Mouse (Mus musculus) neural tube, embryonic 15.5 days (tissue): ENCODE data around the gene Ilf3. TPM values are rescaled to one million over a fixed set of nuclear protein-coding genes. Genes with fewer than 3 reads are reported as not detected.

ENCODE experiments used
- ATAC-seq: fragments of 200-750 bp; cut with Nextera tagmentation; 2 replicates; pipeline ENCODE4 v1.8.0; 2017; ENCODE audit warnings: mild to moderate bottlenecking, moderate TSS enrichment, moderate library complexity; ENCODE audit not compliant: low FRiP score
- H3K27ac ChIP-seq: fragments of 300-500 bp; sonication (generic); replicated peaks from 2 replicates; pipeline ENCODE4 v1.5.1; 2015; ENCODE audit warnings: mild to moderate bottlenecking, inconsistent platforms
- H3K27me3 ChIP-seq: fragments of 300-500 bp; sonication (generic); replicated peaks from 2 replicates; pipeline ENCODE4 v1.6.1; 2015; ENCODE audit warnings: inconsistent platforms
- H3K36me3 ChIP-seq: fragments of 300-500 bp; sonication (generic); 2 replicates; pipeline ENCODE4 v1.6.1; 2015; ENCODE audit warnings: inconsistent platforms
- H3K4me1 ChIP-seq: fragments of 300-500 bp; sonication (generic); 2 replicates; pipeline ENCODE4 v1.6.1; 2015; ENCODE audit warnings: inconsistent platforms
- H3K4me2 ChIP-seq: fragments of 300-500 bp; sonication (generic); 2 replicates; pipeline ENCODE4 v1.6.1; 2015; ENCODE audit warnings: inconsistent platforms, mild to moderate bottlenecking, moderate library complexity
- H3K4me3 ChIP-seq: fragments of 300-500 bp; sonication (generic); replicated peaks from 2 replicates; pipeline ENCODE4 v1.5.1; 2015; ENCODE audit warnings: mild to moderate bottlenecking, inconsistent platforms
- H3K9ac ChIP-seq: fragments of 300-500 bp; sonication (generic); replicated peaks from 2 replicates; pipeline ENCODE4 v1.6.1; 2015; ENCODE audit warnings: mild to moderate bottlenecking, inconsistent platforms
- H3K9me3 ChIP-seq: fragments of 300-500 bp; sonication (generic); replicated peaks from 2 replicates; pipeline ENCODE4 v1.6.1; 2016; ENCODE audit warnings: inconsistent platforms
- WGBS: fragments of 180-500 bp; shearing (Covaris S2); methylation state at CpG from one replicate; pipeline ENCODE4 v1.1.7; 2015; ENCODE audit warnings: mixed read lengths; 5-methylcytosine and 5-hydroxymethylcytosine counted together
- polyA plus RNA-seq: library from polyadenylated mRNA; unstranded; fragments of >200 nt; fragmentation: Nextera tagmentation; extraction: Ambion mirVana; gene quantifications from 2 replicates; pipeline ENCODE4 v1.2.1, GENCODE M21; 2015

Ilf3 gene
- polyA plus RNA-seq, 1 experiment from 2014 or later = 189 TPM

- Histone ChIP-seq H3K36me3 (0 out of 2 replicates have a peak, but pooled peaks cover 3% of the 10 kb centered on the region), H3K9me3 (no peaks in the 10 kb centered on the region), H3K4me2 (no peak overlapping the region), H3K4me3 (no peak overlapping the region), H3K9ac (no peak overlapping the region), H3K27ac (no peak overlapping the region), H3K27me3 (no peaks in the 10 kb centered on the region), H3K4me1 (peaks cover 10% of the 10 kb centered on the region; the same call in 1 of the 2 replicates)
- no peak for ATAC-seq
- 93% methylated on average over 2 of the region's 2 CpGs for WGBS
Observed at GRCm38 (mm10) chr9:21447778-21448177, 80.1 kb downstream of the Ilf3 start.

DNA sequence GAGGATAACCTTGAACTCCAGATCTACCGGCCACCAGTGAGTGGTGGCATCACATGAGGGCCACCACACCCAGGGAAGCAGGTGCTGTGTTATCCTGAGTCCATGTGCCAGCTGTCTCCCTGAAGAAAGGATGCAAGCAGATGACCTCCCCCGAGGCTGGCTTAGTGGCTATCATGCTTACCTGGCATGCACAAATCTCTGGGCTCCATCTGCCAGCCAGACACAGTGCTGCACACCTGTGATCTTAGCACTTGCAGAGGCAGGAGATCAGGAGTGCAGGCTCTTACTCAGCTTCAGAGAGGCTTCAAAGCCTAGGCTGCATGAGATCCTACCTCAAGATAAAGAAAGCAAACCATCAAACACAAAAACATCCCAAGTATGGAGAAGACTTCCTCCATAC is 82.0 kb downstream of the Ilf3 start:
- 92% methylated on average over 2 of the region's 2 CpGs for WGBS
- H3K9ac ChIP-seq = no peak overlapping the region
- no peak overlapping the region for H3K27ac ChIP-seq
- H3K4me2 ChIP-seq = no peak overlapping the region
- peaks cover 10% of the 10 kb centered on the region; the same call in 1 of the 2 replicates for H3K4me1 ChIP-seq
- H3K4me3 ChIP-seq = no peak overlapping the region
- no peaks in the 10 kb centered on the region for H3K27me3 ChIP-seq
- H3K36me3 ChIP-seq = 0 out of 2 replicates have a peak, but pooled peaks cover 1% of the 10 kb centered on the region
- ATAC-seq = no peak
- H3K9me3 ChIP-seq = no peaks in the 10 kb centered on the region

- no peaks in the 10 kb centered on the region for H3K9me3 ChIP-seq
- no peak overlapping the region for H3K27ac ChIP-seq
- no peaks in the 10 kb centered on the region for H3K27me3 ChIP-seq
- no peaks in the 10 kb centered on the region for H3K36me3 ChIP-seq
- H3K4me3 ChIP-seq = no peak overlapping the region
- 82% methylated on average over 3 of the region's 3 CpGs for WGBS
- no peak overlapping the region for H3K4me2 ChIP-seq
- peaks cover 10% of the 10 kb centered on the region; the same call in 1 of the 2 replicates for H3K4me1 ChIP-seq
- H3K9ac ChIP-seq = no peak overlapping the region
- ATAC-seq = no peak
Observed at GRCm38 (mm10) chr9:21450270-21450669, 82.6 kb downstream of the Ilf3 start.

DNA sequence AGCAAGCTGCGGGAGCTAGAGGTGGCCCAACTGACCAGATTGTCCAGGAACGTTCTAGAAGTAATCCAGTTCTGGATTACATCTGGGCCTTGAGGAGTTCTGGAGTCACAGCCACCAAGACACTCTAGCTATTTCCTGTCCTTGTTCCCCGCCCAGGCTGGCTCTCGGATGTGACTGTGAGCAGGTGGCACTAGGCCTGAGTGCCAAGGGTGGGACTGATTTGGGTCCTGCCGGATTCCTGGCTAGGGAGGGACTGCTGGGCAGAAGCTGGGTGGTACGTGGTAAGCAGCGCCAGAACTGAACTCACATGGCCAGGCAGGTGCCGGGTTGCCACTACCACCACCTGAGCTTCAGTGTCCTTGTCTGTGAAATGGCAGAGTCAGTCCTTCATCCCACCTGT is 83.7 kb downstream of the Ilf3 start:
- Histone ChIP-seq H3K4me3 (no peak overlapping the region), H3K9me3 (no peaks in the 10 kb centered on the region), H3K36me3 (no peaks in the 10 kb centered on the region), H3K4me2 (no peak overlapping the region), H3K27me3 (no peaks in the 10 kb centered on the region), H3K4me1 (peaks cover 10% of the 10 kb centered on the region; the same call in 1 of the 2 replicates), H3K27ac (no peak overlapping the region), H3K9ac (no peak overlapping the region)
- no peak for ATAC-seq
- 96% methylated on average over 8 of the region's 8 CpGs for WGBS

DNA sequence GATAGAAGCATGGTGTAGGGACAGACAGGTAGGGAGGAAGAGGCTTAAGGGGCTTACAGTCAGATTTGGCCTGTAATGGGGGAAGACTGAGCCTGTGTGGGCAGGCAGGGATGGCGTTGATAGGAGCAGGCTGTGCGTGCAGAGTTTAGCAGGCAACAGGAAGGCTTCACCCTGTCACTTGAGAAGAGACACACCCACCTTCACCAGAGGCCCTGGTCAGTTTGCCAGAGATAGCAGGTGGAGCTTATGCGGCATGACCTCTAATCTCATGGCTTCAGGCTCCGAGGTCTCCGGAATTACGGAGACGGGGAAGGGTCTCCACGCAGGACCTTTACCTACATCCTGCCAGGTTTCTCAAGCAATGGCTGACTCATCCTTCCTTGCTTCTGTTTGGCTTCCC is 84.2 kb downstream of the Ilf3 start:
- 85% methylated on average over 8 of the region's 8 CpGs for WGBS
- H3K4me3 ChIP-seq = no peak overlapping the region
- no peak for ATAC-seq
- no peak overlapping the region for H3K9ac ChIP-seq
- no peak overlapping the region for H3K27ac ChIP-seq
- H3K36me3 ChIP-seq = no peaks in the 10 kb centered on the region
- H3K27me3 ChIP-seq = no peaks in the 10 kb centered on the region
- no peaks in the 10 kb centered on the region for H3K9me3 ChIP-seq
- no peak overlapping the region for H3K4me2 ChIP-seq
- peaks cover 10% of the 10 kb centered on the region; the same call in 1 of the 2 replicates for H3K4me1 ChIP-seq

DNA sequence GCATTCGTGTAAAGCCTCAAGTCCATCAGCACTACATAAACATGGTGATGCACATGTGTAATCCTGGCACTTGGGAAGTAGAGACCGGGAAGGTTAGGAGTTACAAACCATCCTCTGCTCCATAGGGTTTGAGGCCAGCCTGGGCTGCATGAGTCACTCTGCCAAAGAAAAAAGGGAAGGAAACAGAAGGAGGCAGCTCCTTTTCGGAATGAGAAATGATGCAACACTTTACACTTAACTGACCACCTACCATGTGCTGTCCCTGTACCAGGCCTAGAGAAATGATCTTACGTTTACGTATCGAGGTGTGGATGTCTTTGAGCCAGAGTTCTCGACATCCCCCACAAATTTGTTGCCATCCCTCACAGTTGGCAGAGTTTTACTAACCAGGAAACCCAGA is 85.3 kb downstream of the Ilf3 start:
- ATAC-seq = no peak
- WGBS = 91% methylated on average over 7 of the region's 7 CpGs
- H3K9me3 ChIP-seq = no peaks in the 10 kb centered on the region

DNA sequence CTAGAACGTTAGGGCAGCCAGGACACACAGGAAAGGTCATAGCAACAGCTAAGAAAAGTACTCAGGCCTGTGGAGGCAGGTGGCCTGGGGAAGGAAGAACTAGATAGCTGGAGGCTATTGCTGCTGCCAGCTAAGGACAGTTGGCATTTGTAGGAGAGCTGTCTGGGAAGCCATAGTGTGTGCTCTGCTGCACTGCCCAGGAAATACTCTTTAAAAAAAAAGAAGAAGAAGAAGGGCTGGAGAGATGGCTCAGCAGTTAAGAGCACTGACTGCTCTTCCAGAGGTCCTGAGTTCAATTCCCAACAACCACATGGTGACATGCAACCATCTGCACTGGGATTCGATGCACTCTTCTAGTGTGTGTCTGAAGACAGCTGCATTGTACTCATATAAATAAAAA is 85.8 kb downstream of the Ilf3 start:
- no peak for ATAC-seq
- WGBS = 94% methylated on average over 2 of the region's 2 CpGs

More for the DNA sequence above, 85.3 kb downstream of the Ilf3 start:
- H3K27ac ChIP-seq = no peak overlapping the region
- no peaks in the 10 kb centered on the region for H3K36me3 ChIP-seq
- no peak overlapping the region for H3K9ac ChIP-seq
- peaks cover 10% of the 10 kb centered on the region; the same call in 1 of the 2 replicates for H3K4me1 ChIP-seq
- no peak overlapping the region for H3K4me3 ChIP-seq
- no peak overlapping the region for H3K4me2 ChIP-seq
- H3K27me3 ChIP-seq = no peaks in the 10 kb centered on the region

DNA sequence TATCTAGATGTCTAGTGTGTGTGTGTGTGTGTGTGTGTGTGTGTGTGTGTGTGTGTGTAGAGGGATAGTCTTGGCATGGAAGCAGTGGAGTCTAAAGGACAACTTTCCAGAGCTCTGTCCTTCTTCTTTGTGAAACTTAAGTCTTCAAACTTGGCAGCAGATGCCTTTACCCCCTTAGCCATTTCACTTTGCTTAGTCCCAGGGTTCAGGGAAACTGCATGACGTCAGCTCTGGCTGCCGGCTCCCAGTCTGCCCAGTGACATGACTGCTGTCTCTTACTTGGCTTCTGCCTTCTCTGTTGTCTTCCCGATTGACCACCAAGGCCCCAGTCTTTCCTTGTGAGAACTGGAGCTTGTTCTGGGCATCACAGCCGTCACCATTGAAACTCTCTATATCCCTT is 86.9 kb downstream of the Ilf3 start:
- no peak for ATAC-seq
- no peaks in the 10 kb centered on the region for H3K36me3 ChIP-seq
- no peaks in the 10 kb centered on the region for H3K27me3 ChIP-seq
- no peak overlapping the region for H3K4me2 ChIP-seq
- H3K27ac ChIP-seq = no peak overlapping the region
- 73% methylated on average over 4 of the region's 4 CpGs for WGBS
- H3K4me1 ChIP-seq = peaks cover 10% of the 10 kb centered on the region; the same call in 1 of the 2 replicates
- no peak overlapping the region for H3K4me3 ChIP-seq
- H3K9ac ChIP-seq = no peak overlapping the region
- H3K9me3 ChIP-seq = no peaks in the 10 kb centered on the region

More for the DNA sequence above, 85.8 kb downstream of the Ilf3 start:
- no peaks in the 10 kb centered on the region for H3K9me3 ChIP-seq
- H3K4me1 ChIP-seq = peaks cover 10% of the 10 kb centered on the region; the same call in 1 of the 2 replicates
- H3K4me2 ChIP-seq = no peak overlapping the region
- H3K4me3 ChIP-seq = no peak overlapping the region
- no peak overlapping the region for H3K27ac ChIP-seq
- no peaks in the 10 kb centered on the region for H3K27me3 ChIP-seq
- H3K9ac ChIP-seq = no peak overlapping the region
- H3K36me3 ChIP-seq = no peaks in the 10 kb centered on the region

Other genes with a start within 250 kb of the Ilf3 start
- gene Tyk2, start 236.6 kb upstream of the Ilf3 start, polyA plus RNA-seq = 9.9 and 12.4 TPM in 2 replicates
- gene Cdc37, start 217.9 kb upstream of the Ilf3 start, polyA plus RNA-seq = 199 and 230 TPM in 2 replicates
- 37.4 and 42.1 TPM in 2 replicates for gene Pde4a, start 202.2 kb upstream of the Ilf3 start, polyA plus RNA-seq
- gene Keap1, start 128.5 kb upstream of the Ilf3 start, polyA plus RNA-seq = 70.1 and 72.0 TPM in 2 replicates
- gene S1pr5, start 119.4 kb upstream of the Ilf3 start, polyA plus RNA-seq = 5.8 and 6.7 TPM in 2 replicates
- gene Atg4d, start 102.6 kb upstream of the Ilf3 start, polyA plus RNA-seq = 50.0 and 52.4 TPM in 2 replicates
- gene Kri1, start 79.9 kb upstream of the Ilf3 start, polyA plus RNA-seq = 15.2 and 18.7 TPM in 2 replicates
- 120 and 129 TPM in 2 replicates for gene Cdkn2d, start 76.5 kb upstream of the Ilf3 start, polyA plus RNA-seq
- 2.5 and 12.1 TPM in 2 replicates for gene Ap1m2, start 55.5 kb upstream of the Ilf3 start, polyA plus RNA-seq
- 68.4 and 79.7 TPM in 2 replicates for gene Slc44a2, start 47.2 kb upstream of the Ilf3 start, polyA plus RNA-seq
- gene Qtrt1, start 44.0 kb downstream of the Ilf3 start, polyA plus RNA-seq = 47.6 and 55.6 TPM in 2 replicates
- gene Dnm2, start 57.0 kb downstream of the Ilf3 start, polyA plus RNA-seq = 58.5 and 63.7 TPM in 2 replicates
- gene Tmed1, start 142.4 kb downstream of the Ilf3 start, polyA plus RNA-seq = 53.4 and 61.3 TPM in 2 replicates
- 2.3 and 3.9 TPM in 2 replicates for gene AB124611, start 158.3 kb downstream of the Ilf3 start, polyA plus RNA-seq
- 33.7 and 36.1 TPM in 2 replicates for gene Carm1, start 179.0 kb downstream of the Ilf3 start, polyA plus RNA-seq
- 51.1 and 54.4 TPM in 2 replicates for gene Timm29, start 224.9 kb downstream of the Ilf3 start, polyA plus RNA-seq
- 24.5 and 27.0 TPM in 2 replicates for gene Yipf2, start 225.0 kb downstream of the Ilf3 start, polyA plus RNA-seq
- gene Smarca4, start 248.3 kb downstream of the Ilf3 start, polyA plus RNA-seq = 110 and 111 TPM in 2 replicates